Mouse (Mus musculus): ENCODE results near the gene Nlrp5. TPM values are rescaled to one million over a fixed set of nuclear protein-coding genes. Genes with fewer than 3 reads are reported as not detected.
"Not testable (repeated sequence)": the region's sequence is repeated elsewhere in the genome, so short reads cannot be mapped to it uniquely, and the experiment has no call there.

Gene Nlrp5
- not detected in 2 replicates for polyA plus RNA-seq (2012; ENCODE audit: insufficient read depth, insufficient read length, missing spikeins)

DNA sequence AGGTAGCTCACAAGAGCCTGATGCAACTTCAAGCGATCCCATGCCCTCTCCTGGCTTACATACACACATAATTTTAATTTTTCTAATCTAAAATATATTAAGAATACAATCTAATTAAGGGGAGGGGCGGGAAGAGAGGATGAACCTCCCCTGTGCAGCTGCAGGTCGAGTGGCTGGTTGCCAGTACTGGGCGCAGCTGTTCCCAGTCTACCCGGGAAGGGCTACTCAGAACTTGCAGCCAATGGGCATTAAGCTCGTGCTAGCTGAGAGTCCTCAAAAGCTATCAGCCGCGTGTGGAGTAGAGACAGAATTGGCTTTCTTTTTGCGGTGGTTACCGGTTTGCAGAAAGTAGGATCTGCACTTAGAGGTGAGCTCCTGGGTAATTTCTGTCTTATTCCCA, at the start of gene Nlrp5:
Nlrp5 (plus strand) TSS at position 301 of the 400 bp plus-strand sequence.
- no peak within 1 kb of the TSS for H3K4me3 ChIP-seq (ENCODE audit: insufficient read depth, low read length)
- no peak within 1 kb of the TSS for H3K27ac ChIP-seq (ENCODE audit: insufficient read depth, low read depth, low read length)
- TF ChIP-seq CTCF (IDR thresholded peaks at IDR 0.05; ENCODE audit: low read depth, low read length) (no peak), POLR2A (IDR thresholded peaks at IDR 0.05; ENCODE audit: borderline replicate concordance, low read depth, low read length) (no peak)
- no peaks in the 10 kb centered on the region for H3K4me1 ChIP-seq (ENCODE audit: control insufficient read depth, insufficient read depth, low read length)

DNA sequence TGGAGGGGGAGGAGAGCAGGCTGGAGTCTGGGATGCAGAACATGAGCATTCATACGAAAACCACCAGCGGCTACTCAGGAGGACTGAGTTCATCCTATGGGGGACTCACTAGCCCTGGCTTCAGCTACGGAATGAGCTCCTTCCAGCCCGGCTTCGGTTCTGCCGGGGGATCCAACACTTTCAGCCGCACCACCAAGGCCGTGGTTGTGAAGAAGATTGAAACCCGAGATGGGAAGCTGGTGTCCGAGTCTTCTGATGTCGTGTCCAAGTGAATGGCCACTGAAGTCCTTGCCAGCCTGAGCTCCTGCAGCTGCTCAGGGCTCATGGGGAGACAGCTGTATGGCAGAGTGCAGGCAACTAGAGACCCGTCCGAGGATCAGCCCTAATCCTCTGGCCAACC, 27.4 kb upstream of the Nlrp5 start:
- H3K4me1 ChIP-seq (ENCODE audit: control insufficient read depth, insufficient read depth, low read length); H3K27ac ChIP-seq (ENCODE audit: insufficient read depth, low read depth, low read length); H3K4me3 ChIP-seq (ENCODE audit: insufficient read depth, low read length): not testable (repeated sequence)

GRCm38 (mm10) chr7:23470201-23470600, 84.5 kb downstream of the Nlrp5 start:
- not testable (repeated sequence) for H3K27ac ChIP-seq (ENCODE audit: insufficient read depth, low read depth, low read length)

GRCm38 (mm10) chr7:23470832-23471231, 85.1 kb downstream of the Nlrp5 start:
- H3K4me3 ChIP-seq (ENCODE audit: insufficient read depth, low read length); H3K4me1 ChIP-seq (ENCODE audit: control insufficient read depth, insufficient read depth, low read length); H3K27ac ChIP-seq (ENCODE audit: insufficient read depth, low read depth, low read length): not testable (repeated sequence)

More at GRCm38 (mm10) chr7:23470201-23470600, 84.5 kb downstream of the Nlrp5 start:
- not testable (repeated sequence) for H3K4me1 ChIP-seq (ENCODE audit: control insufficient read depth, insufficient read depth, low read length); H3K4me3 ChIP-seq (ENCODE audit: insufficient read depth, low read length)

DNA sequence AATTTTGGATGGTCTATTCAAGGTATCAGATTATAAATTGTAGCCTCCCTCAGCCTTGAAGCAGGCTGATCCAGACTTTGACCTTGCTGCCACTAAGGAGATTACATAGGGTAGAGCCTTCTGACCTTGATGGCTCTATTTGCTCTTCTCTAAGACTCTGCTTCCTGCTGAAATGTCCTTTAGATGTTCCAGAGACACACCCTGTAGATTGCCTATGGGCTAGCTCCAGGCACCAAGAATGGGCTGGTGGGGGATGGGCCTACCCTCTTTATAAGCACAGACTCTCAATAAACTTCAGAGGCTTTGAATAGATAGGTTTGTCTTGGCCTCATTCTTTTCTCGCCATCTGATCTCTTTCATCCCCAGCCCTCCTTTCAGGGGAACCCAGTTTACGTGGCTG, 87.2 kb downstream of the Nlrp5 start:
- H3K27ac ChIP-seq (ENCODE audit: insufficient read depth, low read depth, low read length); H3K4me1 ChIP-seq (ENCODE audit: control insufficient read depth, insufficient read depth, low read length); H3K4me3 ChIP-seq (ENCODE audit: insufficient read depth, low read length): not testable (repeated sequence)

Other genes starting within 250 kb of the Nlrp5 start
- gene Gm10662, start 241.4 kb upstream of the Nlrp5 start, polyA plus RNA-seq (2012; ENCODE audit: insufficient read depth, insufficient read length, missing spikeins) = not detected in 2 replicates
- not detected in 2 replicates for gene Vmn1r165, start 168.6 kb upstream of the Nlrp5 start, polyA plus RNA-seq (2012; ENCODE audit: insufficient read depth, insufficient read length, missing spikeins)
- not detected in 2 replicates for gene Vmn1r166, start 134.2 kb upstream of the Nlrp5 start, polyA plus RNA-seq (2012; ENCODE audit: insufficient read depth, insufficient read length, missing spikeins)
- gene Gm6902, start 107.0 kb upstream of the Nlrp5 start, polyA plus RNA-seq (2012; ENCODE audit: insufficient read depth, insufficient read length, missing spikeins) = not detected in 2 replicates
- gene Nlrp4e, start 84.7 kb upstream of the Nlrp5 start, polyA plus RNA-seq (2012; ENCODE audit: insufficient read depth, insufficient read length, missing spikeins) = not detected in 2 replicates
- gene Vmn1r167, start 121.3 kb downstream of the Nlrp5 start, polyA plus RNA-seq (2012; ENCODE audit: insufficient read depth, insufficient read length, missing spikeins) = not detected in 2 replicates
- gene Vmn1r168, start 153.8 kb downstream of the Nlrp5 start, polyA plus RNA-seq (2012; ENCODE audit: insufficient read depth, insufficient read length, missing spikeins) = not detected in 2 replicates
- not detected in 2 replicates for gene Vmn1r169, start 189.6 kb downstream of the Nlrp5 start, polyA plus RNA-seq (2012; ENCODE audit: insufficient read depth, insufficient read length, missing spikeins)
- gene Vmn1r170, start 220.3 kb downstream of the Nlrp5 start, polyA plus RNA-seq (2012; ENCODE audit: insufficient read depth, insufficient read length, missing spikeins) = not detected in 2 replicates
- not detected in 2 replicates for gene Vmn1r171, start 244.8 kb downstream of the Nlrp5 start, polyA plus RNA-seq (2012; ENCODE audit: insufficient read depth, insufficient read length, missing spikeins)

All from bone marrow macrophage, adult 2 months (primary cell).